Mouse (Mus musculus) left cerebral cortex, postnatal 10 days (tissue): ENCODE measurements around the gene Cryba4. TPM values are rescaled to one million over a fixed set of nuclear protein-coding genes. Genes with fewer than 3 reads are reported as not detected.
A peak's percentile ranks its signal among the peaks of the same experiment; 100 is the strongest.

Experiments used
- DNase-seq, 2 experiments: peaks; one replicate each; pipeline ENCODE4 v3.0.0; 2021 to 2022; ENCODE audit warnings: low spot score in 2 of 2, mixed read lengths in 1 of 2; ENCODE audit errors: extremely low spot score in 1 of 2
- intact Hi-C: fragments of 180-260 bp; cut with DNase I; formaldehyde crosslinking; loops from one replicate; pipeline ENCODE4 v1.15.1; 2025
- total RNA-seq, 2 experiments: library from RNA; stranded (reverse); gene quantifications; 2 replicates each; pipeline ENCODE4 v1.2.3; 2021

The Cryba4 gene
- total RNA-seq, 2 experiments from 2014 or later: 0.67 to 1.5 TPM

- intact Hi-C loops: no loop called here
- peak in 1 of 2 experiments; percentile 51 for DNase-seq
Measured at GRCm38 (mm10) chr5:112217031-112217430, 35.3 kb downstream of the Cryba4 start.

- intact Hi-C loops: no loop called here
- no peak for DNase-seq
Measured at GRCm38 (mm10) chr5:112216335-112216734, 36.0 kb downstream of the Cryba4 start.

- intact Hi-C loops: no loop called here
- DNase-seq: peak in 1 of 2 experiments; percentile 48
Measured at GRCm38 (mm10) chr5:112215801-112216251, 36.5 kb downstream of the Cryba4 start.

- peak; percentile 62 to 73 for DNase-seq
- intact Hi-C loops: no loop called here
Measured at GRCm38 (mm10) chr5:112215291-112215751, 37.0 kb downstream of the Cryba4 start.

- DNase-seq: peak; percentile 76 to 85
- intact Hi-C loops: no loop called here
Measured at GRCm38 (mm10) chr5:112214419-112214818, 37.9 kb downstream of the Cryba4 start.

- peak in 1 of 2 experiments; percentile 60 for DNase-seq
- intact Hi-C loops: no loop called here
Measured at GRCm38 (mm10) chr5:112213331-112214240, 38.7 kb downstream of the Cryba4 start.

GRCm38 (mm10) chr5:112212711-112213264 is 39.5 kb downstream of the Cryba4 start:
- intact Hi-C loops: no loop called here
- peak in 1 of 2 experiments; percentile 34 for DNase-seq

- no peak for DNase-seq
- intact Hi-C loops: no loop called here
Measured at GRCm38 (mm10) chr5:112211911-112212310, 40.4 kb downstream of the Cryba4 start.

GRCm38 (mm10) chr5:112210104-112210503 is 42.2 kb downstream of the Cryba4 start:
- peak; percentile 64 to 75 for DNase-seq
- intact Hi-C loops: no loop called here

GRCm38 (mm10) chr5:112208321-112208720 is 44.0 kb downstream of the Cryba4 start:
- intact Hi-C loops: no loop called here
- DNase-seq: peak in 1 of 2 experiments; percentile 40

GRCm38 (mm10) chr5:112206543-112207255 is 45.6 kb downstream of the Cryba4 start:
- intact Hi-C loops: no loop called here
- no peak for DNase-seq

- no peak for DNase-seq
- intact Hi-C loops: no loop called here
Measured at GRCm38 (mm10) chr5:112199656-112200055, 52.7 kb downstream of the Cryba4 start.

Other genes starting within 250 kb of the Cryba4 start
- 10 to 100 TPM in 1 of 2 experiments, 1 to 10 TPM in 1; 10.0 to 12.1 TPM for gene Crybb1, start 3.3 kb upstream of the Cryba4 start, total RNA-seq
- 10 to 100 TPM; 34.4 to 34.6 TPM for gene Tpst2, start 24.2 kb upstream of the Cryba4 start, total RNA-seq
- 10 to 100 TPM; 33.0 to 34.9 TPM for gene Tfip11, start 73.8 kb upstream of the Cryba4 start, total RNA-seq
- gene Srrd, start 90.5 kb upstream of the Cryba4 start, total RNA-seq: 10 to 100 TPM; 27.9 to 30.0 TPM
- 10 to 100 TPM; 18.8 to 29.2 TPM for gene Hps4, start 90.6 kb upstream of the Cryba4 start, total RNA-seq
- under 1 TPM in 1 of 2 experiments, not detected in 1; 0.15 TPM for gene Gm6583, start 103.5 kb upstream of the Cryba4 start, total RNA-seq
- gene Asphd2, start 142.3 kb upstream of the Cryba4 start, total RNA-seq: 100 to 1,000 TPM; 154 to 161 TPM
- gene Gm6588, start 196.9 kb upstream of the Cryba4 start, total RNA-seq: not detected